Mouse (Mus musculus): ENCODE measurements at regions not wholly inside any gene's neighbourhood (a gene's known extent, or its start where the extent isn't known, plus 50 kb on each side); places are given as distances from the start of the nearest gene placed in this dataset.

DNA sequence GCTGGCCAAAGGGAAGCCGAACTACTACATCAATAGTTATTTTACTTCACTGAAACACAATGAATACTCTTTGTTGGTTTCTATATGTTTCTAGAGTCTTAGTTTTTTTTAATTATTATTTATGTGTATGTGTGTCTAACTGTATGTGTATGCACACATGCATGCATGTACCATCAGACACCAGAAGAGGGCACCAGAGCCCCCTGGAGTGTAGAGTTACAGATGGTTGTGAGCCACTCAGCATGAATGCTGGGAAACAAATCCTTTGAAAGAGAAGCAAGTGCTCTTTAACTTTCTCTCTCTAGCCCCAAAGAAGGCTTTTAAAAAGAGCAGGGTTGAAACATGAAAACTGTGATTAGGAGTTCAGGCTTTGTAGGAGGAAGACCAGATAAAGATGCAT is 290.7 kb downstream of the Sorl1 start:
- DNase-seq, result no peak

GRCm38 (mm10) chr9:41827356-41827755 is 296.7 kb downstream of the Sorl1 start:
- DNase-seq, result no peak

DNA sequence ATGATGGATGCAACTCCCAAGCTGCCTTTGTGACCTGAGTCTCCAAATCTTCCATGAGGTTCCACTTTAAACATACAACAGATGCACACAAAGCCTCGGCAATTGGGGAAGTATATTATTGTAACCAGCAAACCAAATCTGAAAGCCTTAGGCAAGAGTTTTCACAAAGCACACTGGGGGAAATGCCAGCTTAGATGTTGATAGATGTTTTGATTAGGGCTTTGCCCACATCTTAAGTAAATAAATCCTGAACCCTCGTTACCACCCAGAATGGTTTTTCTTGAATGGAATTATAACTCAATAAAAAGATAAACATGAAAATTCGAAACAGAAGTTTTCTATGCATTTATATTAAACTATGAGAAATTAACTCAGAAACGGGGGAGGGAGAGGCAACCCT is 302.7 kb downstream of the Sorl1 start:
- no peak for DNase-seq

GRCm38 (mm10) chr9:41817740-41818461 is 306.2 kb downstream of the Sorl1 start:
- no peak for DNase-seq

GRCm38 (mm10) chr9:41815921-41816320 is 308.2 kb downstream of the Sorl1 start:
- DNase-seq, result no peak

DNA sequence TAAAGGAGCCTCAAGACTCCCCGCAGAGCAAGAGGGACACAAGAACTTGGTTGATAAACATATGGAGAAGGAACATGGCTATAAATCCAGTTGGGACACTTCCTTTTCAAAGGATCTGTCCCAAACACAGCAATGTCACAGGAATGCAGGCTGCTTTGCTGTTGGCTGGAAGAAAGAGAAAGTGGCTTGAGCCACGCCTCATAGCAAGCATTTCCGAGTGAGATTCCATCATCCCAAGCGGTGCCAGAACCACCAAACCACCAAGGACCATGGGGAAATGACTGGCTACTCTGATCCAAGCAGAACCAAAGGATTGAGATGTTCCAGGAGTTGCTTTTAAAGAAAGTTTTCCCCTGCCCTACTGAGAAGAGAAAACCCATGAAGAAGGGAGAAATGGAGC is 314.8 kb downstream of the Sorl1 start:
- DNase-seq, result peak; percentile 13

DNA sequence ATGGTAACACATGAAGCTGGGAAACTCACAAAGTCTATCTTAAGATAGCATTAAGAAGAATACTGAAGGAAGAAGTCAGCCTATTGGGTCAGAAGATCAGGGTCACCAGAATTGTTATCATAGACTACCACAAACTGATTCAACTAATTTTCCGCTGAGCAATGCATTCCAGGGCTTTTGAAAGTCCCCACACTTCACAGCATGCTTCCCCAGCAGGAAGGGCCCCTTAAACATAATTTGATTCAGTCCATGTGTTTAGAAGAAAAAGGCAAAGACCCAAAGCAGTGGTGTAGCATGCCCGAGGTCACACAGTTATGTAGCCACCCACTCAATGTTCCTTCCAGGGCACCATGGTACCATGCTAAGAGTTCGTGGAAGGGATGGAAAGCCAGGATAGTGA is 315.3 kb downstream of the Sorl1 start:
- peak; percentile 10 for DNase-seq

GRCm38 (mm10) chr9:41806289-41806621 is 317.8 kb downstream of the Sorl1 start:
- DNase-seq, result no peak

DNA sequence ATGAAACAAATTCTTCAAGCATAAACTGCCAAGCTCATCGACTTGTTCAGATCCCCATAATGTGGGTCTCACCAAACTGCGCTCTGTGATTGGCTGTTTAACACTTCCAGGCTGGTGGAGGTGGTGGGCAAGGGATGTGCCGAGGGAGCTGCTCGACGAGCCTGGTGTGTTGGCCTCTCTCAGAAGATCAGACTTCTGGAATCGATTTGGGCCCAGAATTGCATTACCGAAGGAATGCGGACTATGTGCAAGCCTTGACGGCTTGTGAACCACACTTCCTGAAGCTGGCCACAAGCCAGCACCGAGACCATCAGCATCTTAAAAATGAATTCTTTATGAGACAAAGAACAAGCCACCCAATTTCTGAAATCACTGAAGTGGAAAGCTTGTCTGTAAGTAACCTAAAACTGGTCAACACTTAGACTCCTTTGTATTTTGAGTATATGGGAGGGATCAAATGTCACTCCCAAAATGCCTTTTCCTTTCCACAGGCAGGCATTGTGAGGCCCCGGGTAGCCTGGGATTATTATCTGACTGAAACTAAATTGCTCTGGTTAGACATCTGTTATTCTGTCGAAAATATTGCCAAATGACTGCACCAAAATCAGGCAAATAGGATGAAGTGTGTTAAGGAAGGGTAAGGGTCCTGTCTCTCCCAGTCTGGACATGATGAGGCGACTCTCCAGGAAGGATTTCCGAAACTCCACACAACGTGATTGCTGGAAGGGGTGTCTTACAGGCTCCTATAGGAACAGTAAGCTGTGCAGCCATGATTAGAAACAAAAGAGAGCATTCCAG is 318.4 kb downstream of the Sorl1 start:
- DNase-seq, result peak; percentile 17

DNA sequence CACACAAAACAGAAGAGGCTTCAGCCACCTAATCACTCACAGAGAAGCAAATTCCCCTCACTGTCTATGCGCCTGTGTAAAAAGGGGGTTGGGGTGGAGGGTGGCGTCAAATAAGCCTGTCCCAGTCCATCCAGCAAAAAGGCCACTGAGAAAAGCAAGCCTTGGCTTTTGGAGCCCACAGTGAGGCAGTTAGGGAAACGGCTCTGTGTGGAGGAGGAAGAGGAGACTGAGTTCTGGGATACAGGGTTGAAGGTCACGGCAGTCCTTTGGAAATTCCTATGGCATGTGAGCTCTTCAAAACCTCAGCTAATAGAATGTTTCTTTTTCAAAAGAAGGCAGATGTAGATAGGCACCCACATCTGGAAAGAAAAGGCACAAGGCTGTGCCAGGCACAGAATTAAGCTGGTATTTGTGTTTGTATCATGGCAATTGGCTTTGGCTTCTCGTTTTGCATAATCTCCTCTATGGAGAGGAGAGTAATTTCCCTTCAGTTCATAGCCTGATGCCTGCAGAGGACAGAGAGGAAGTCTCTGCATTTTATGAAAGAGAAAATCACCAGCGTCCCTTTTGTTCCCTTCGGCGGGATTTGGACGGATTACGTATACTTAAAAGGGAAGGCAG is 319.3 kb downstream of the Sorl1 start:
- DNase-seq, result no peak

DNA sequence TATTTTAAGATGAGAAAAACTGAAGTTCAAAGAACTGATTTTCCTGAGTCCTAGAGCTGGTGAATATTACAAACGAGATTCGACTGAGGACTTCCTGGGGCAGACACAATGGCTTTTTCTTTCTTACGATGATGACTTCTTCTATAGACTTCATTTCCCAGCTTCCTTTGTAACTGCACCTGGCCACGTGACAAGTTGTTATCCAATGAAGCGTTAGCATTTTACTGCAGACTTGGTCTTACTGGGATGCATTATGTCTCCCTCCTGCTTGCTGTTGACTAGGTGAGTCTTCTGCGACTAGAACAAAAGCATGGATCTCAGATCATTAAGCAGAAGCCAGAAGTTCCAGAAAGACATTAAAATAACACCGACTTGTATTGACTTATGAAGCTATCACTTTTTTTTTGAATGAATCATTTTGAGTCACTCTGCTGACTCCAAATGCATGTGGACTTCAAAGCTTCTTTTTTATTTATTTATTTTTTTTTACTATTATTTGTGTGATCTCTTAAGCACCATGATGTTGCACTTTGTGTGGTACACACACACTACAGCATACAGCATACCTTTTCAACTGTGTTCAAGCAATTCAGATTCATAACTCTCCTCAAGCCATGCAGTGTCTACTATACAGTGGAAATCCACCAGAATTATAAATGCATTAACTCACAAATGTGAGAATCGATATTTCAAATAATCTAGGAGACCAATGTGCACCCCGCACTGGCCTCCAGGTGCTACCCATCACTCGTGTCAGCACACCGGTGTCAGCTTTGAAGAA is 320.2 kb downstream of the Sorl1 start:
- no peak for DNase-seq

DNA sequence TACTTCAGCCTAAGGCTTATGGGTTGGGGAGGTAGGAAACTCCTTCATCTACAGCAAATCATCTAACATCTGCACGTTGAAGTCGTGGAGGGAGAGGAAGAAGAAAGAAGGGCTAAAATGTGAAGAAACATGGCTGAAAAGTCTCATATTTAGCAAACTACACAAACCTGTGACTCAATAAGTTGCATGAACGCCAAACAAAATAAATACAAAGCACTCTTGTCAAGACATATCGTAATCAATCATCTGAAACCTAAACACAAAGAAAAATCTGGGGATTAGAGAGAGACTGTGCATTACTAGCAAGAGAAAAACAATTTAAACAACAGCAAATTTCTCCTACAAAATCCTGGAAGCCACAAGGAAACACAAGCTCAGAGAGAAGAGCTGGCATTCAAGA is 322.7 kb downstream of the Sorl1 start:
- DNase-seq, result no peak

- no peak for DNase-seq
Measured at GRCm38 (mm10) chr9:41792830-41793213, 331.3 kb downstream of the Sorl1 start.

DNA sequence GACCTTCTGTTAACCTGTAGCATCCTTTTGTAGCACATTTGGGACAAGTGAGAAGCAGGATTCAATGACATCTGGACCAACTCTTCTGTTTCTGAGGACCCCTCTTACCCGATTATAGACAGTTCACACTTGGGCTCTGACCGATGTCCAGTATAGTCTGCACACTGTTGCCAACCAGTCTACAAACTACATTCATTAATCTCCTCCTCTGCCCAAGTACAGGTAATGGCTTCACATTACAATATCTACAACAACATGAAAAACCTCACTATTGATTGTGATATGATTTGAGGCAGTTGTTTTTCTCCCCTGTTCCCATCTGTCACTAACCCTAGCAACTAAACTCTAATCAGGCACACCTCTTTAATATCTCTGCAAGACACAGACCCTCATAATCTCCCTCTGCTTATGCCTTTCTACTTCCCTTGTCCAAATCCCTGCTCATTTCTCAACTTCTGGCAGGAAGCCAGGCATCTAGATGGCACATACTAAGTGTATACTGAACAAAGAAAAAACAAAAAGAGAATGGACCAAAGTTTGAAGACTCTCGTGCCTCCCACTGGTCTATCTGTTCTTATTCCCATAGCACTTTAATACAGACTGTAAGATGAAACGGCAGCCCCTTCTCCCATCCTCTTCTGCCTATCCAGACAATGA is 331.8 kb downstream of the Sorl1 start:
- no peak for DNase-seq

- no peak for DNase-seq
Measured at GRCm38 (mm10) chr9:41791501-41792172, 332.5 kb downstream of the Sorl1 start.

- no peak for DNase-seq
Measured at GRCm38 (mm10) chr9:41785131-41785530, 339.0 kb downstream of the Sorl1 start.

- DNase-seq, result no peak
Measured at GRCm38 (mm10) chr9:41772281-41772902, 351.7 kb downstream of the Sorl1 start.

DNA sequence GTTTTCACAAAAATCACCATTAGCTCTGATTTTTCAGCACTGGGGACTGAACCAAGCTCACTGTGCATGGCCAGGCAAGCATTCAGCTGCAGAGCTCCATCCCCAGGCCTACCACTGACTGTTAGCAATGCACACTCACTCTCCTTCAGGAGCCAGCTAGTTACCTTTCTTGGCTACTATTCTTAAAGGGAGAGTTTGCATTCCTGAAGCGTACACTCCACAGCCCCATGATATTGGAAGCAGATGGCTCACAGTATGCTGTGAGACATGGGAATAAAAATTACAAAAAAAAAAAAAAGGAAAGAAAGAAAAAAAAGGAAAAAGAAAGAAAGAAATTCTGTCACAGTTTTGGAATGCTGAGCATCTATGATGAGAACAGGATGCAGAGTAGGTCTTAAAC is 352.8 kb downstream of the Sorl1 start:
- no peak for DNase-seq

GRCm38 (mm10) chr9:41768316-41768715 is 355.8 kb downstream of the Sorl1 start:
- DNase-seq, result no peak

DNA sequence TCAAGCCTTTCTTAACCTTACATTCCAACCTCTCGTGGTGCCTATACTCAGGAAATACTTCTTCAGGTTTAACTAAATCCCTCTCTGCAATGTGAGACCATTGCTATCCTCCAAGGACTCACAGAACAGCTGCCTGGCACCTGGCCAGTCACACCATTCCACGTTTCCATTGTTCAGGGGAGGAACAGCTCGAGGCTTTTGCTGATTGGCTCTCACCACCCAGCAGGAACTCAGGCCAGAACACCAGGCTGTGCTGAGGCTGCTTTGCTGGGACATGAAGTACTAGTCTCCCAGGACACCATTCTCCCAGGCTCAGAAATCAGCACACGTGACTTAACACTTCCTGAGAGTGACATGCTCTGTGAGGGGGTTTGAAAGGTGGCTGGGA is 357.6 kb downstream of the Sorl1 start:
- peak; percentile 41 for DNase-seq

DNA sequence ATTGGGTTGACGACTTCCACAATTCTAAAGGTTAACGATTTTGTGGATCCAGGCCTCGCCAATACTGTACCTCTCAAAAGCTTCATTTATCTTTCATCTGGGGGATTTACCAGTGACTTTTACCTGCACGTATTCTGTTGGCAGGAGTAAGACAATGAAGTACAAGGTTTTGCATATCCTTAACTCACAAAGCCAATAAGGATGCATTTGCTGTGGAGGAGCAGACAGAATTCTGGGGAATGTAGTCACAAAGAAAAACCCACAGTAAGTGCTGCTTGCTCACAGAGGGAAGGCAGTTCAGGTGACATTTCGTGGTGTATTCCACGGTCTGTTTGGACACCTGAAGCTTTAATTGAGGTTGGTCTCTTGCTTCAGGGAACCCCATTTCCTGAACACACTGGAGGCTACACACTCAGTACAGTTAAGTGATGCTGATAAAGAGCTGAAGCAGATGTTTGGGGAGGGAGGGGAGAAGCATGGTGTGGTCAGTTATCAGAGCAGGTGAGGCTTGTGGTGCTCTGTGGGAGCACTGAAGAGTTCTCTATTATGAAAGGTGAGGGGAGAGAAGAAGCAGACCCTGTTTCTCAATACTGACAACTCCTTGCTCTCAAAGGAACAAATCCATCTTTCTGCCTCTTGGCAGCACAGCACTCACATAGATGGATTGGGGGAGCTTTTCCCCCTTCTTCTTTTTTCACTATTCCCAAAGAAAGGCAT is 358.1 kb downstream of the Sorl1 start:
- DNase-seq, result no peak
